15 mouse cellular contexts compared by ENCODE assay signal in the genomic region with DNA sequence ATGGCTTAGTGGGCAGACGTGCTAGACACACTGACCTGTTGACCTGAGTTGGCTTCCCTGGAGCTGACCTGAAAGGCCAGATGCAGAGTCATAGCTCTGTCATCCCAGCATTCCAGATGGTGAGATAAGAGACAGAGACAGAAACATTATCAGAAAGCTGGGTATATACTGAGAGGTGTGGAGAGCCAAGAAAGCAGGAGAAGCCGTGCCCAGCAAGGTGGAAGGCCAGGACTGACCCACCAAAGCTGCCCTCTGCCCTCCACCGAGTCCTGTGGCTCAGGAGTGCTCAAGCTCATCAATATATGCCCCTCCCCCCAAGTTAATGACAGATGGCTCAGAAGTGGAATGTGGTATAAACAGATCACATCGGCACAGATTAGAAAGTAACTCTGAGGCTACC.
"Had no signal": no experiment of that assay in that cellular context is flagged by ENCODE, and none has a peak within 500 bp of the region (broad histone marks: within the 10 kb centered on the region; RNA-seq: fewer than 3 reads in every experiment).

No protein-coding gene starts in this region.

- H3K4me2 ChIP-seq: kidney, embryonic 15.5 days; neural tube, embryonic 12.5 days; stomach, embryonic 15.5 days had no signal

- H3K9ac ChIP-seq: kidney, embryonic 15.5 days; liver, embryonic 14.5 days; neural tube, embryonic 12.5 days; stomach, embryonic 15.5 days had no signal

- H3K27ac ChIP-seq: kidney, embryonic 15.5 days; left cerebral cortex, adult 2 months; limb, embryonic 10.5 days; liver, embryonic 14.5 days; neural tube, embryonic 12.5 days; stomach, embryonic 15.5 days had no signal

- DNase-seq: kidney, adult 2 months; kidney, postnatal 14 days; lung, adult 2 months; lung, postnatal 36 days; right cerebral cortex, postnatal 14 days; thymus, adult 2 months; thymus, postnatal 25 days had no signal

- H3K4me3 ChIP-seq: kidney, embryonic 15.5 days; left cerebral cortex, adult 2 months; limb, embryonic 10.5 days; neural tube, embryonic 12.5 days; stomach, embryonic 15.5 days had no signal

- ATAC-seq: intestine, embryonic 16.5 days; lung, postnatal 0 days had no signal

- H3K36me3 ChIP-seq: kidney, embryonic 15.5 days; limb, embryonic 10.5 days; neural tube, embryonic 12.5 days; stomach, embryonic 15.5 days had no signal

- H3K27me3 ChIP-seq: kidney, embryonic 15.5 days; neural tube, embryonic 12.5 days; stomach, embryonic 15.5 days had no signal

- H3K9me3 ChIP-seq: kidney, embryonic 15.5 days; limb, embryonic 10.5 days; neural tube, embryonic 12.5 days; stomach, embryonic 15.5 days had no signal
